Mouse (Mus musculus) 3134 (cell line): ENCODE results near the gene Bco2.
A peak's percentile ranks its signal among the peaks of the same experiment; 100 is the strongest.

Experiments
- DNase-seq: peaks from one replicate; pipeline ENCODE4 v3.0.0-alpha.2; 2011; ENCODE audit warnings: low spot score; ENCODE audit not compliant: insufficient read length; ENCODE audit errors: extremely low read depth

The Bco2 gene

DNA sequence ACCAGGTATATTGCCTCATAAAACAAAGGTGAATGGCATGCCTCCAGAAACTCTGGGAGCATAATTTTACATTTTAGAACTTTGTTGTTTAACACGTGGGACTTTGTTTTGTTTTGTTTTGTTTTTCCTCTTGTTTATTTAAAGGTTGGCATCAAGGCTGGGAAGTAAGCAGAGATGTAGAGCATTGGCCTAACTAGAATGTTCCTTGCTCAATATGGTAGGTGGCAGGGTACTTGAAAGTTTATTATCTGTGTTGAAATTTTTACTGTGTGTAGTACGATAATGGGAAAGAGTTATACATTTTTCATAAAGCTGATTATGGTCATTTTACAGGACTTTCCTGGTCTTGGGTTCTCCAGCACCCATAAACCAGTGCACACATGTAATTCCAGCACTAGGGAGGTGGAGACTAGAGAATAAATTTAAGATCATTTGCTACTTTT is 7.0 kb upstream of the Bco2 start:
- DNase-seq: no peak

- DNase-seq: no peak
These were observed 6.3 kb upstream of the Bco2 start, which contains the start of gene Tex12 for GRCm38 (mm10) chr9:50561145-50561917. Gene Tex12, minus strand, starts transcription at chr9:50561325.

GRCm38 (mm10) chr9:50554241-50555093 is 514 bp downstream of the Bco2 start, which contains the start of gene Il18:
Gene Il18, plus strand, starts transcription at chr9:50554827.
- DNase-seq: peak; percentile 76

GRCm38 (mm10) chr9:50553547-50553946 is 1.4 kb downstream of the Bco2 start:
- DNase-seq: no peak

- DNase-seq: no peak
These were observed 2.8 kb downstream of the Bco2 start for GRCm38 (mm10) chr9:50552206-50552605.

DNA sequence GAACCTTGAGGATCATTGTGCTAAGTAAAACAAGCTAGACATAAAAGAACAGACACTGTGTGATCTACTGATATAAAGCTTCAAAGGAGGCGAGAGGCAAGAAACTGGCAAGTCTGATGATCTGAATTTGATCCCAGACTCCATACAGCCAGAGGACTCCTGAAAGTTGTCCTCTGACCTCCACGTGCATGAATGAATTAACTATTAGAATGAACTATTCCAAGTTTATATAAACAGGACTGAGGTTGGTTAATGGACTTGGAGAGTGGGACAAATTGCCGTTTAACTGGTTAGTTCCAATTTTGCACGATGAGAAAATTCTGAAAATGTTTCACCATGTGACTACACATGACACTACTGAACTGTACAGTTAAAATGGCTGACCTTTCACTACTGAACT is 6.0 kb downstream of the Bco2 start:
- no peak for DNase-seq

DNA sequence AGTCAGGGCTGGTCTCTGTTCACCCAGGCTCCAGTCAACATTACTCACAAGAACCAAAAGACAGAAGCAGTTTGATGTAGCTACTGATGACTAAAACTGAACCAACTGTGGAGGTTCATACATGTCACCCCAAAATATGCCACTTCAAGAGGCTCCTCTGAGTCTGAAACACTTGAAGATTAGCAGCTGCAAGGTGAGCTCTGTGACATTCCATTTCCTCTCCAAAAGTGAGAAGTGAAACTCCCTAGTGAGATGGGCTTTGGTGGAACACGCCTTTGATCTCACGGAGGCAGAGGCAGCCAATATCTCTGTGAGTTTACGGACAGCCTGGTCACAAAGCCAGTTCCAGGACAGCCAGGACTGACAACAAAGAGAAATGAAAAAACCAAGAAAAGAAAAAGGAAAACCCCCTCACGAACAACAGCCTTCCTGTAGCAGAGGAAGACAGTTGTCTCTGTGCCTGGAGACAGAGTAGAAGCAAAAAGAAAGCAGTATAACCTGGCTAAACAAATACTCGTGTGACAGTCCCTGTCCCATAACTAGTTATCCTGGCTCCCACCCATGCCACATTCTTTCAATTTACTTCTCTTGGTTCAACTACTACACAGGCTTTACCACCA is 7.0 kb downstream of the Bco2 start:
- no peak for DNase-seq

DNA sequence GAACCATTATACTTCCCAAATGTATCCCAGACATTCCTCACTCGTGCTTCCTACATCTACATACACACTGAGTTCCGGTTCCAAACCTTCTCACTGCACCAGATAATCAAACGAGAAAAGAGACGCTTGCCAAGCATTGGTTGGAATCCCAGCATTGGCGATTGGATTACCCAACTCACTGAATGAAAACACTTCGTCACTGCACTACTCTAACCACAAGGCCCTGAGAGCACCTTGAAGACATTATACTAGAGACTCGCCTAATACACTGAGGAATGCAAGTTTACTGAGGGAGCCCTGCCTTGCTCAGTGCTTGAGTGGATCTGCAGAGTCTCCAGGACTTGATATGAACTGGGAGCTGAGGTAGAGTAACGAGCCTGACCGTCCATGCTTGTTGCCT is 12.6 kb downstream of the Bco2 start:
- DNase-seq: no peak

- no peak for DNase-seq
These were observed 14.8 kb downstream of the Bco2 start for GRCm38 (mm10) chr9:50540170-50540569.

GRCm38 (mm10) chr9:50537295-50537694 is 17.7 kb downstream of the Bco2 start:
- DNase-seq: peak; percentile 46

GRCm38 (mm10) chr9:50536603-50537135 is 18.3 kb downstream of the Bco2 start:
- DNase-seq: no peak

GRCm38 (mm10) chr9:50535930-50536329 is 19.1 kb downstream of the Bco2 start:
- no peak for DNase-seq

GRCm38 (mm10) chr9:50533791-50534190 is 21.2 kb downstream of the Bco2 start:
- no peak for DNase-seq

DNA sequence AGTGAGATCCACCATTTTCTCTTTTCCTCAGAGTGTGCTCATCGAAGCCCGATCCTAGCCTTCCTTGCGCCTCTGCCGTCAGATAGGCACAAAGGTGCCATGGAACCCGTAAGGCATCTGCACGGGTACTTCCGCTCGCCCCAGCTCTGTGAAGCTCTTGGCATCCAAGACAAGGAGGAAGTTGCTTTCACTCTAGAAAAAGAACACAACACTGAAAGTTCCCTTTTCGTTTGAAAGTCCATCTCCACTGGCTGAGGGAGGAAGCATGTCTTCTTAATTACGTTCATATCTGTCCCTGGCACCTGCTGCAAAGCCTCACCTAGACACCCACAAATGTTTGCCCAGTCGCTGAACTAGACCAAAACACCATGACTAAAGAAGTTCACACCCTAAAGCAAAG is 21.7 kb downstream of the Bco2 start:
- no peak for DNase-seq

DNA sequence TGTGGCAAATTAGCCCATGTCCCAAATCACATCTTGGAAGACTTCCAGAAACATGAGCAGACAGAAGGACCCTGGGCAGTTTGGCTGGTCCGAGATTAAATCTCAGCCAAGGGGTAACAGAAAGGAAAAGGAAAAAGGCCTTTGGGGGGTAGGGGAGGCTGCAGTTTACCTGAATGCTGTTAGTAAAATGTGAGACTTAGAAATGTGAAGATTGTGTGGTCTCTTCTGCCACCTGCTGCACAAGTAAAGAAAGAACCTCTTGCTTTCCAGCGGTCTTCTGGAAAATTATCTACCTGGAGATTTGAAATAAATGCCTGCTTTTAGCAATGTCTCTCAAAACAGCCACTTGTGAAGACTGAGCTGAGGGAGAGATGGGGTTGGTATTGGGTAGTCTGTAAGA is 24.1 kb downstream of the Bco2 start:
- no peak for DNase-seq

DNA sequence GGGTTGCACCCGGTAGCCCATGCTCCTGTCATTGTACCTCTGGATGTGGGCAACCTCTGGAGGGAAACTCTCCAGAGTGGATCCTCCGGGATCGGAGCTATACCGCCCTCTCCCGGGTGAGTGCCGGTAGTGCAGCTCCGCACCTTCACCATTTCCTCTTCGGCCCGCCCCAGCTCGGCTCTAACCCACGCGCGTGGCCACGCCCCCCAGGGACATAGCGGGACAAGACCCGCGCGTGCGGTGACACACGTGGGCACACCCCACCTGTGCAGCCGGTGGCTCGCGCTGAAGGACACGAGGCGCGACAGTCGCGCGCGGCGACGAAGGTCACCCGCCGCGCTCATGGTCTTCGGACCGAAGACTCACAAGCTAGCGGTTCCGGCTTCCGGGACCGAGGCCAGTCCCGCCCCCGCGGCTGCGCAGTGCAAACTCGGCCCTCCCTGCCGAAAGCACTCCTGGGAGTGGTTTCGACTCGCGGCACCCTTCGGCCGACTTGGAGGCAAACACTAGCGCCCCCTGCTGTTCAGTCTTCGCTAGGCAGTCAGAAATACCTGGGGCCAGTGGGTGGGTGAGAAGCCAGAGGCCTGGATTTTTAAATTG is 26.6 kb downstream of the Bco2 start, which contains the start of gene Pts:
Pts (minus strand) TSS at position 432 of the 600 bp plus-strand sequence.
- DNase-seq: peak; percentile 99

GRCm38 (mm10) chr9:50527860-50528259 is 27.1 kb downstream of the Bco2 start:
- DNase-seq: no peak

DNA sequence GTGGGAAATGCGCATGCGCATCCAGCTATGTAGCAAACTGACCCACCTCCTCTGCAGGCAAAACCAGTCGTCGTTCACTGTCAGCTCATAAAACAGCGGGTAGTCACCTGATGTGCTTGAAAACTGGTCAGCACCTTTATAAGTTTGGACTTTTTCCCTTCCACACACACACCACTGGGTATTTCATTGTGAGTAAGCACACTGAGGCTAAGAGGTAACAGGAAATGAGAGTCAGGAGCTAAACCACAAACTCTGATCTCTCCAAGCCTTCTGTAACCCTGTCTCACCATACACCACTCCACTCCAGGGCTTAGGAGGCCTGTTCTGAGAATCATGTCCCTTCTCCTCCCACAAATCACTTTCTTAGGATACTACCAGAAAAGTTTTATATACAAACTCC is 29.4 kb downstream of the Bco2 start:
- DNase-seq: no peak

DNA sequence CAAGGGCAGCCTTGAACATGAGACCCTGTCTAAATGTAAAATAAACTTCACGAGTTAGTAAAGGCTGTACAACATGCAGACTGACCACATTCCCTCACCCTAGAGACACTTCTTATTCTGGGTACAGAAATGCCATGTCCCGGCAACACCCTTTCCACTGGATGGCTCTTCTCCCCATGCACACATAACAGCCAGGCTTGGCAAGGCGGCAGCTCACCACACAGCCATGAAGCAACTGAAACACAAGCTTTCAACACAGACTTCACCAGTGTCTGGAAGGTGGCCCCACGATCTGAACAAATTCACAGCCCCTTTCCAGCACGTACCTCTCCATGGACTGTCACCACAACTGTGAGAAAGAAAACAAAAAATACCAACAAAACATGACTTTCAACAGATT is 30.0 kb downstream of the Bco2 start:
- no peak for DNase-seq

- no peak for DNase-seq
These were observed 32.4 kb downstream of the Bco2 start for GRCm38 (mm10) chr9:50522574-50522973.

- no peak for DNase-seq
These were observed 33.4 kb downstream of the Bco2 start for GRCm38 (mm10) chr9:50521562-50521961.
